In genomic region chr15:57568006-57568630, GRCm38 (mm10) we compare ENCODE assay signal across 11 mouse cellular contexts.
A peak's percentile ranks its signal among the peaks of the same experiment; 100 is the strongest.
DNase-seq lines count a peak whose midpoint lies in the region; ATAC-seq and TF ChIP-seq lines count a peak whose summit lies in the region.
"Had no signal": no experiment of that assay in that cellular context is flagged by ENCODE, and none has a peak within 500 bp of the region (broad histone marks: within the 10 kb centered on the region; RNA-seq: fewer than 3 reads in every experiment).

No protein-coding gene starts in this region.

- no peaks in the 10 kb centered on the region for H3K79me3 ChIP-seq in C2C12 (ENCODE audit: low read depth)

- TF ChIP-seq CTCF in C2C12 (IDR thresholded peaks at IDR 0.05; ENCODE audit: control insufficient read depth, insufficient read depth, insufficient read length), result no peak
- TF ChIP-seq CTCF in cerebellum, adult 2 months (IDR thresholded peaks at IDR 0.05; ENCODE audit: borderline replicate concordance, insufficient read depth, low read depth, low read length), result no peak

- H3ac ChIP-seq in C2C12 (ENCODE audit: control insufficient read depth, insufficient read length, low read depth), result no peak overlapping the region

- no peak overlapping the region for H3K9ac ChIP-seq in heart, embryonic 12.5 days
- no peak overlapping the region for H3K9ac ChIP-seq in embryonic facial prominence, embryonic 11.5 days (replicated peaks; ENCODE audit: low read length)
- H3K9ac ChIP-seq: heart, embryonic 13.5 days; neural tube, embryonic 13.5 days had no signal

- no peak overlapping the region for H3K27ac ChIP-seq in heart, embryonic 12.5 days (ENCODE audit: poor library complexity, severe bottlenecking)
- H3K27ac ChIP-seq in embryonic facial prominence, embryonic 11.5 days (replicated peaks; ENCODE audit: low read depth, low read length), result no peak overlapping the region
- no peak overlapping the region for H3K27ac ChIP-seq in hindbrain, embryonic 10.5 days
- H3K27ac ChIP-seq in cerebellum, adult 2 months (ENCODE audit: insufficient read depth, low read length), result no peak overlapping the region
- H3K27ac ChIP-seq: heart, embryonic 13.5 days; neural tube, embryonic 13.5 days had no signal

- no peaks in the 10 kb centered on the region for H3K27me3 ChIP-seq in heart, embryonic 12.5 days (replicated peaks)
- H3K27me3 ChIP-seq in C2C12 (ENCODE audit: control insufficient read depth, insufficient read depth, insufficient read length), result no peaks in the 10 kb centered on the region
- no peaks in the 10 kb centered on the region for H3K27me3 ChIP-seq in embryonic facial prominence, embryonic 11.5 days (ENCODE audit: control insufficient read depth, insufficient read depth, low read length)
- no peaks in the 10 kb centered on the region for H3K27me3 ChIP-seq in hindbrain, embryonic 10.5 days (ENCODE audit: insufficient read depth, poor library complexity, severe bottlenecking)
- H3K27me3 ChIP-seq in cerebellum, adult 2 months (ENCODE audit: control insufficient read depth, insufficient read depth, low read length), result no peaks in the 10 kb centered on the region
- H3K27me3 ChIP-seq: heart, embryonic 13.5 days; neural tube, embryonic 13.5 days had no signal

- DNase-seq in heart, adult 18-20 months, result peak; percentile 12 to 24
- peak; percentile 28 for DNase-seq in embryonic facial prominence, embryonic 11.5 days (ENCODE audit: low spot score)
- DNase-seq in gonadal fat pad, adult 2 months (ENCODE audit: low read depth), result peak; percentile 67
- DNase-seq in thymus, adult 18-20 months, result no peak
- DNase-seq in hindbrain, embryonic 10.5 days (ENCODE audit: low spot score), result no peak
- DNase-seq in cerebellum, adult 2 months, result no peak
- DNase-seq: kidney, adult 9 months had no signal

- no peaks in the 10 kb centered on the region for H3K4me1 ChIP-seq in heart, embryonic 12.5 days (replicated peaks)
- H3K4me1 ChIP-seq in embryonic facial prominence, embryonic 11.5 days (ENCODE audit: control insufficient read depth, insufficient read depth, low read length), result no peaks in the 10 kb centered on the region
- peaks cover 10% of the 10 kb centered on the region; the same call in 1 of the 2 replicates for H3K4me1 ChIP-seq in hindbrain, embryonic 10.5 days (replicated peaks)
- no peaks in the 10 kb centered on the region for H3K4me1 ChIP-seq in cerebellum, adult 2 months (ENCODE audit: control insufficient read depth, insufficient read depth, low read length)
- H3K4me1 ChIP-seq: neural tube, embryonic 13.5 days had no signal

- H3K79me2 ChIP-seq in C2C12 (ENCODE audit: control insufficient read depth, insufficient read depth), result no peaks in the 10 kb centered on the region

- H3K4me2 ChIP-seq in heart, embryonic 12.5 days, result no peak overlapping the region
- no peak overlapping the region for H3K4me2 ChIP-seq in embryonic facial prominence, embryonic 11.5 days (ENCODE audit: low read depth, low read length)
- H3K4me2 ChIP-seq: heart, embryonic 13.5 days; neural tube, embryonic 13.5 days had no signal

- no peak overlapping the region for H3K4me3 ChIP-seq in heart, embryonic 12.5 days
- no peak overlapping the region for H3K4me3 ChIP-seq in C2C12 (ENCODE audit: insufficient read depth, poor library complexity, severe bottlenecking)
- H3K4me3 ChIP-seq in embryonic facial prominence, embryonic 11.5 days (ENCODE audit: low read depth, low read length), result no peak overlapping the region
- no peak overlapping the region for H3K4me3 ChIP-seq in hindbrain, embryonic 10.5 days
- no peak overlapping the region for H3K4me3 ChIP-seq in cerebellum, adult 2 months (replicated peaks; ENCODE audit: insufficient read depth, low read depth, low read length)
- H3K4me3 ChIP-seq: heart, embryonic 13.5 days; neural tube, embryonic 13.5 days had no signal

- no peaks in the 10 kb centered on the region for H3K9me3 ChIP-seq in heart, embryonic 12.5 days (replicated peaks)
- H3K9me3 ChIP-seq in embryonic facial prominence, embryonic 11.5 days (replicated peaks; ENCODE audit: control insufficient read depth, low read length), result no peaks in the 10 kb centered on the region
- H3K9me3 ChIP-seq in hindbrain, embryonic 10.5 days, result no peaks in the 10 kb centered on the region
- H3K9me3 ChIP-seq: heart, embryonic 13.5 days; neural tube, embryonic 13.5 days had no signal

- no peak for ATAC-seq in heart, embryonic 12.5 days (ENCODE audit: insufficient number of reproducible peaks, low FRiP score)
- no peak for ATAC-seq in embryonic facial prominence, embryonic 11.5 days (replicated peaks; ENCODE audit: insufficient number of reproducible peaks, low FRiP score, low TSS enrichment, low read depth)

- WGBS in heart, embryonic 12.5 days, result 68% methylated on average over 5 of the region's 5 CpGs
- 63% methylated on average over 5 of the region's 5 CpGs for WGBS in embryonic facial prominence, embryonic 11.5 days
- 67% methylated on average over 5 of the region's 5 CpGs for WGBS in hindbrain, embryonic 10.5 days
- 66% methylated on average over 5 of the region's 5 CpGs for WGBS in cerebellum, adult 2 months

- H3K36me3 ChIP-seq in heart, embryonic 12.5 days, result no peaks in the 10 kb centered on the region
- H3K36me3 ChIP-seq in C2C12 (ENCODE audit: control insufficient read depth, insufficient read depth), result no peaks in the 10 kb centered on the region
- H3K36me3 ChIP-seq in embryonic facial prominence, embryonic 11.5 days (replicated peaks; ENCODE audit: control insufficient read depth, insufficient read depth, low read depth, low read length), result no peaks in the 10 kb centered on the region
- H3K36me3 ChIP-seq in hindbrain, embryonic 10.5 days, result no peaks in the 10 kb centered on the region
- H3K36me3 ChIP-seq: heart, embryonic 13.5 days; neural tube, embryonic 13.5 days had no signal

- no peak for TF ChIP-seq POLR2A in cerebellum, adult 2 months (IDR thresholded peaks at IDR 0.05; ENCODE audit: borderline replicate concordance, insufficient read depth, low read length)

TF ChIP-seq in C2C12, 6 proteins besides CTCF, POLR2A, EP300 and RAD21:
- TF ChIP-seq MAX (IDR thresholded peaks at IDR 0.05), result peak; percentile 93
- peak; percentile 97 for TF ChIP-seq MYOD1 (IDR thresholded peaks at IDR 0.05; ENCODE audit: control insufficient read depth, insufficient read length, low read depth)
- TF ChIP-seq MYOG (IDR thresholded peaks at IDR 0.05; ENCODE audit: control insufficient read depth, extremely low read depth, insufficient read length), result no peak
- TF ChIP-seq FOSL1 (IDR thresholded peaks at IDR 0.05; ENCODE audit: insufficient read depth, low read length, poor library complexity, severe bottlenecking), result peak; percentile 98
- TF ChIP-seq USF1 (IDR thresholded peaks at IDR 0.05; ENCODE audit: low read depth), result no peak
- no peak for TF ChIP-seq CEBPB (IDR thresholded peaks at IDR 0.05; ENCODE audit: low read depth)

Comparison
In these comparisons a context has a peak if more than half of its experiments do, and no peak if none do; other contexts are left out.
1. DNase-seq: peak in heart, adult 18-20 months (2 of 2), embryonic facial prominence, embryonic 11.5 days (single experiment) and gonadal fat pad, adult 2 months (single experiment); none in thymus, adult 18-20 months (0 of 2), hindbrain, embryonic 10.5 days (single experiment) and cerebellum, adult 2 months (0 of 2).